Mouse (Mus musculus) frontal cortex, postnatal 14 days (tissue): ENCODE measurements around the gene Cacna1g.
"Not testable (repeated sequence)": the region's sequence is repeated elsewhere in the genome, so short reads cannot be mapped to it uniquely, and the experiment has no call there.

Source experiments
- DNase-seq, 2 experiments: peaks; one replicate each; pipeline ENCODE4 v3.0.0; 2022; ENCODE audit warnings: low spot score in 2 of 2

Gene Cacna1g

GRCm38 (mm10) chr11:94404178-94404577 is 69.8 kb downstream of the Cacna1g start:
- no peak for DNase-seq

GRCm38 (mm10) chr11:94403757-94404156 is 70.2 kb downstream of the Cacna1g start:
- DNase-seq = no peak

DNA sequence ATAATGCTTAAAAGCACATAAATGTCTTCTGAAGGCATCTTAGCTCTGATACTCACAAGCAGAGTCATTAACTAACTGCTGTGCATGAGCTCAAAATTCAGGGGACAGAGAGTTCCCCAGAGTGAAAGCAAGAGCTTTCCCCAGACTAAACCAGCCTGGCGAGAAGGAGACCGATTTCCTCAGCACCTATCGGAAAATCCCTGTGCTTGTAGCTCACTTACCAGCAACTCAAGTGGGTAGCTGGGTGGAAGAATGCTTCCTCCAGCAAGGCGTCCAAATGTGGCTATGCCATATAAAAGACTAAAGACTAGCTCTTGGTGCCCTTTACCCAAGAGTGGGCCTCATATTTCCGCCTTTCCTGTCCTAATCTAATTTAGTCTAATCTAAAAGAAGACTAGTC is 71.3 kb downstream of the Cacna1g start:
- DNase-seq = no peak

DNA sequence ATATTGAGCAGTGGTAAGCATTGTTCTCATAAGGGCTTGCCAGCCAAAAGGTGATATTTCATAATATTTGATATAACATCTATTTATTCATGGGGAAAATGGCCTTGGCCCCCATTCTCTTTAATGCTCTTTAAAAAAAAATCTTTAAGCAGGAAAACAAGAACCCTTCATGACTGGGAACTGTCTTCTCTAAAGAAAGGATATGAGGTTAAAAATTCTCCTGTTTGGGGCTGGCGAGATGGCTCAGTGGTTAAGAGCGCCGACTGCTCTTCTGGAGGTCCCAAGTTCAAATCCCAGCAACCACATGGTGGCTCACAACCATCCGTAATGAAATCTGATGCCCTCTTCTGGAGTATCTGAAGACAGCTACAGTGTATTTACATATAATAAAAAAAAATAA is 72.0 kb downstream of the Cacna1g start:
- not testable (repeated sequence) for DNase-seq

DNA sequence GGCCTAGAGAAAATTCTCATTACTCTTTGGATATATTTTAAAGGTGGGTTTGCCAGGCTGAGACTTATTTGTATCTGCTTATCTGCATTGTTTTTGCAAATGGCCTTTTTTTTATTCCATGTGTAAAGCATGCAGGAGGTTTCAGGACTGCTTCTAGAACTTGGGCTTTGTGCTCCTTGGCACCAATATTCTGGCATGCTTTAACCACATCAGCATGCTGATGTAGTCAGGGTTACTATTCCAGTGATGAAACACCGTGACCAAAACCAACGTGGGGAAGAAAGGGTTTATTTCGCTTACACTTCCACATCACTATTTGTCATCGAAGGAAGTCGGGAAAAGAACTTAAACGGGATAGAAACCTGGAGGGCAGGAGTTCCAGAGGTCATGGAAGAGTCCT is 73.0 kb downstream of the Cacna1g start:
- no peak for DNase-seq

DNA sequence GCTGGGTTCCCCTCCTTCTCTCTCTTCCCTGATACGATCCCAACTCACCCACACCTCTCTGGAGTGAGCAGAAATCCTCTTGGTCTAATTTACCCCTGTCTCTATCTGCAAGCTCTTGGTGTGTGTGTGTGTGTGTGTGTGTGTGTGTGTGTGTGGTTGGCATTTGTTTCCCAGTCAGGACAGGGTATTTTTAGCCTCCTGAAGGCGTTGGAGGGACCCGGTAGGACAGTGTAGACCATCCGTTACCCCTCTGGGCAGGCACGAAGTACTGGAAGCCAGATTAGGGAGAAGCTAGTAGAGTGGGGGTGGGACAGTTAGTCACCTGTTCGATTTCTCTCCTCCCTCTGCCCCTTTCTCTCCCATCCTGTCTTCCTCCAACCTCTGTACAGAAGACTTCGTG is 79.9 kb downstream of the Cacna1g start:
- DNase-seq = no peak

GRCm38 (mm10) chr11:94393490-94393889 is 80.5 kb downstream of the Cacna1g start:
- not testable (repeated sequence) for DNase-seq

- DNase-seq = no peak
Observed at GRCm38 (mm10) chr11:94392672-94393109, 81.3 kb downstream of the Cacna1g start, which contains the start of gene Abcc3. Gene Abcc3 (minus strand): TSS chr11:94392997.

DNA sequence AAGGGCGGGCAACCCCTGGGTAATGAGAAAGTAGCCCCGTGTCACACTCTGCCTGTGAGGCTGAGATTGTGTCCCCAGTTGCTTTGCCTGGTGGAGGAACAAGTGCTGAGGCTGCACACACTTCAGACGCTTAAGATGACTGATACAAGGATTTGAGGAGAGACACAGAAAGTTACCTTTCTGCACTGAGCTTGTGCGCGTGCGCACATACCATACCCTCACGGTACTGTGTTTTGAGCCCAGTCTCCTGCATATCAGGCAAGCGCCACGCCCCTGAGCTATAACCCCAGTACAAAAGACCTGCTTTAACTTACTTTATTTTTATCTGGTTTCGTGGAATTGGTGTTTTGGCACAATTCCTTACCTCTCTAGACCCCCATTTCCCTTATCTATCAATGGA is 82.3 kb downstream of the Cacna1g start:
- no peak for DNase-seq

- DNase-seq = no peak
Observed at GRCm38 (mm10) chr11:94390825-94391224, 83.2 kb downstream of the Cacna1g start.

DNA sequence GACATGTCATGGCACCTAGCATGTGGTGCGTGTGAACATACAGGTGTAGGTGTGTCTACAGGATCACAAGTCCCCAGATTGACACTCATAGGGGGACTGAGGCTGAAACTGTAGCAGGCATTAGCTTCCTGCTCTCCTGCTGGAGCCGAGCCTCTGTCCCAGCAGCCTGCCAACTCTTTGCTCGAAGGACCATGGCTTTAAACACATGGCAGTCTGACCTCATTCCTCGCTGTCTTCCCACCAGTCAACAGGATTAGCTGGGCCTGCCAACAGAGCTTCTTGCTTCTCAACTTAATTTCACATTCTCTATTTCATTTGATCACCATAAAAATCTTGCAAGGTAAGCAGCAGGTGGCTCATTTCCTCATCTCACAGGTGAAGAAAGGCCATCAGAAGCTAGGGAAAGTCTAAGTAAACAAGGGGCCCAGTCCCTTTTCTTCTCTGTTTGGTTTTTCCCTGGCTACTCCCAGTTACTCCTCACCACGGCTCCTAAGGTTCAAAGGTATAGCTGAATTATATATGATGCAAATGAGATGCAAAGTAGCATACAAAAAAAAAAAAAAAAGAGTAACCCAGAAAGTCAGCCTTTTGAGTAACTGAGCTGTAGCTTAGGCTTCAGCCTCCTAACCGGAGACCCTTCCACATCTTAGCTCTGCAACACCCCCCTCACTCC is 84.1 kb downstream of the Cacna1g start:
- DNase-seq = no peak

- no peak for DNase-seq
Observed at GRCm38 (mm10) chr11:94389021-94389420, 85.0 kb downstream of the Cacna1g start.

DNA sequence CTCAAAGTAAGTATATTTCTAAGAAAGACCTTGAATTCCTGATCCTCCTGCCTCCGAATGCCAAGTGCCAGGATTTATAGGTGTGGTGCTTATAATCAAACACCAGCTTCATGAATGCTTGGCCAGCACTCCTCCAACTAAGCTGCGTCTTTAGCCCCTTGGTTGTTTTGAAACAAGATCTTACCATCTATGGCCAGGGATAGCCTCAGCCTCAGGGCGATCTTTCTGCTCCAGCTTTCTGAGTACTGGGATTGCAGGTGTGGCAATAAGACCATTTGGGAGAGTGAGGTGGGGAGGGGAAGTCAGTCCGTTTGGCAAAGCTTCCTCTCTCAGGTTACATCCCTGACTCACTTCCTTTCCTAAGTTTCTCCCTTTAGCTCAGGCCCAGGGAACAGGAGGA is 86.2 kb downstream of the Cacna1g start:
- DNase-seq = no peak

- no peak for DNase-seq
Observed at GRCm38 (mm10) chr11:94385977-94386771, 87.8 kb downstream of the Cacna1g start.

DNA sequence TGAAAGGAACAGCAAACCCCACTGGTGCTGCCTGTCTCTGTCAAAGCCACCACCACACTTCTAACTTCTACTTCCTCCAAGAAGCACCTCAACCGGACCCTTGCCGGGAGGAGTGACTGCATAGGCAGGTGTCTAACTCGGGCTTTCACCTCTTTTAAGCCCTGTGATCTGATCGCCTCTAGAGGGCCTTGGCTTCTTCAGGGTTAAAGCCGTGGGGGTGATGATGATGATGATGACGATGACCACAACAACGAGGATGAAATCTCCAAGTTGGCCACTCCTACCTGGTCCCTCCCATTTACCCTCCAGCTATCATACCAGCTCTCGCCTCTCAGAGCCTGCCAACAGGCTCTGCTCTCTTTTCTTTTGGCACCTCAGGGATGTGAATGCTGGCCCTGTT is 94.3 kb downstream of the Cacna1g start:
- DNase-seq = no peak

- DNase-seq = no peak
Observed at GRCm38 (mm10) chr11:94379061-94379460, 94.9 kb downstream of the Cacna1g start.

GRCm38 (mm10) chr11:94374276-94374948 is 99.6 kb downstream of the Cacna1g start:
- DNase-seq = no peak

DNA sequence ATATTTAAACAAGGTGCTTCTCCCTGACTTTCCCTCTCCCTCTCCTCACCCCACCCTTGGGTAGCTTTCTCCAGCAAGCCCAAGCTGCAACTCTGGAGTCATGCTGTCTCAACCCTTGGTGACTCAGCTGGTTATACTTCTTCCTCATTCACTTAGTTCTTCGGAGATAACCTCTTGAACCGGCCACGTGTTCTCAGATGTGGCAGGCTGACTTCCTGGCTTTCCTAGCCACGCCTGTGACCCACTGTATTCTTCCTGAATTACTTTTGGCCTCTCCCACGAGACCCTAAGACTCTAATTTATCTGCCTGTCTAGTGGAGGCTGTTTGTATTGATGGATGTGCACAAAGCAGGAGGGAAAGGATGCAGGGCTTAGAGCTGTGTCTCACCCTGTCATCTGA is 103.2 kb downstream of the Cacna1g start:
- no peak for DNase-seq

GRCm38 (mm10) chr11:94369981-94370380 is 104.0 kb downstream of the Cacna1g start:
- no peak for DNase-seq

GRCm38 (mm10) chr11:94365340-94365739 is 108.7 kb downstream of the Cacna1g start:
- DNase-seq = no peak

DNA sequence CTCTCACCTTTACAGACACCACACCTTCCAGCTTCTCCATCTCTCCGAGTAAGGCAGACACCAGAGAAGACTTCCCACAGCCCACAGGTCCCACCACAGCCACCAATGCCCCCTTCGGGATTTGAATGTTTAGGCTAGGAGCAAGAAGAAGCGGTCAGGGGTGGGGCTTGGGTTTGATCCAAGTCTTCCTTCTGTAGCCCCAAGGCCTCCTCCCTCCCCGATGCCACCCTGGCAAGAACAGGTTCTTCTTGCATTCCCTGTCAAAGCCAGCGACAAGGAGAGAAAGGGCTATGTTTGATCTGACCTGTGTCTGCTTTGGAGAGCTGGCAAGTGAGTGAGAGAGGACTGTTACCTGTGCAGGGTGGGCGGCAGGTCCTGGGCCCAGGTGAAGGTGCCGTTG is 110.3 kb downstream of the Cacna1g start:
- DNase-seq = no peak

- no peak for DNase-seq
Observed at GRCm38 (mm10) chr11:94362101-94362500, 111.9 kb downstream of the Cacna1g start.
